Mouse (Mus musculus): ENCODE results near the gene Pdia3.
"Not testable (repeated sequence)": the region's sequence is repeated elsewhere in the genome, so short reads cannot be mapped to it uniquely, and the experiment has no call there.

Pdia3 gene

GRCm38 (mm10) chr2:121413387-121414042 lies at the start of gene Pdia3, which contains the start of gene Catsper2:
Pdia3 (plus strand) TSS chr2:121413775.
Catsper2 (minus strand) TSS chr2:121413792.
- DNase-seq, result peak; percentile 95

- peak; percentile 5 for DNase-seq
Observed at GRCm38 (mm10) chr2:121368831-121369230, 44.7 kb upstream of the Pdia3 start.

- DNase-seq, result no peak
Observed at GRCm38 (mm10) chr2:121370921-121371320, 42.7 kb upstream of the Pdia3 start.

- DNase-seq, result no peak
Observed at GRCm38 (mm10) chr2:121372266-121372665, 41.3 kb upstream of the Pdia3 start.

- DNase-seq, result no peak
Observed at GRCm38 (mm10) chr2:121374766-121375165, 38.8 kb upstream of the Pdia3 start.

GRCm38 (mm10) chr2:121386961-121387575 lies 26.5 kb upstream of the Pdia3 start, which contains the start of gene Strc:
Strc (minus strand) TSS chr2:121387168.
- not testable (repeated sequence) for DNase-seq

- peak; percentile 88 for DNase-seq
Observed at GRCm38 (mm10) chr2:121396624-121397023, 17.0 kb upstream of the Pdia3 start.

- no peak for DNase-seq
Observed at GRCm38 (mm10) chr2:121403296-121403695, 10.3 kb upstream of the Pdia3 start.

- peak; percentile 56 for DNase-seq
Observed at GRCm38 (mm10) chr2:121408160-121408559, 5.4 kb upstream of the Pdia3 start.

GRCm38 (mm10) chr2:121412843-121413386 lies 660 bp upstream of the Pdia3 start:
- DNase-seq, result no peak

- peak; percentile 39 for DNase-seq
Observed at GRCm38 (mm10) chr2:121414139-121414685, 637 bp downstream of the Pdia3 start.

GRCm38 (mm10) chr2:121415103-121415502 lies 1.5 kb downstream of the Pdia3 start:
- no peak for DNase-seq

- no peak for DNase-seq
Observed at GRCm38 (mm10) chr2:121415591-121415990, 2.0 kb downstream of the Pdia3 start.

- no peak for DNase-seq
Observed at GRCm38 (mm10) chr2:121416356-121416755, 2.8 kb downstream of the Pdia3 start.

- no peak for DNase-seq
Observed at GRCm38 (mm10) chr2:121418476-121418875, 4.9 kb downstream of the Pdia3 start.

- no peak for DNase-seq
Observed at GRCm38 (mm10) chr2:121423166-121423565, 9.6 kb downstream of the Pdia3 start.

- no peak for DNase-seq
Observed at GRCm38 (mm10) chr2:121425890-121426289, 12.3 kb downstream of the Pdia3 start.

GRCm38 (mm10) chr2:121434854-121435253 lies 21.3 kb downstream of the Pdia3 start:
- DNase-seq, result no peak

GRCm38 (mm10) chr2:121439746-121440145 lies 26.2 kb downstream of the Pdia3 start:
- no peak for DNase-seq

GRCm38 (mm10) chr2:121440834-121441605 lies 27.4 kb downstream of the Pdia3 start:
- DNase-seq, result no peak

- no peak for DNase-seq
Observed at GRCm38 (mm10) chr2:121441800-121442199, 28.2 kb downstream of the Pdia3 start.

- DNase-seq, result peak; percentile 81
Observed at GRCm38 (mm10) chr2:121442259-121443067, 28.9 kb downstream of the Pdia3 start.

All from lung, postnatal 14 days (tissue).